Mouse (Mus musculus) E14TG2a.4 (cell line): Measurements from ENCODE around the gene Tiam1.

Experiments
- CTCF ChIP-seq: conservative IDR thresholded peaks from 2 replicates; pipeline ENCODE4 v1.5.1; 2014; ENCODE audit warnings: low read length
- NANOG ChIP-seq: IDR thresholded peaks from 2 replicates; pipeline ENCODE4 v1.6.1; 2014; ENCODE audit warnings: borderline replicate concordance, low read length, mixed read lengths
- POU5F1 ChIP-seq: IDR thresholded peaks from 2 replicates; pipeline ENCODE4 v1.6.1; 2014; ENCODE audit warnings: low read length, borderline replicate concordance

DNA sequence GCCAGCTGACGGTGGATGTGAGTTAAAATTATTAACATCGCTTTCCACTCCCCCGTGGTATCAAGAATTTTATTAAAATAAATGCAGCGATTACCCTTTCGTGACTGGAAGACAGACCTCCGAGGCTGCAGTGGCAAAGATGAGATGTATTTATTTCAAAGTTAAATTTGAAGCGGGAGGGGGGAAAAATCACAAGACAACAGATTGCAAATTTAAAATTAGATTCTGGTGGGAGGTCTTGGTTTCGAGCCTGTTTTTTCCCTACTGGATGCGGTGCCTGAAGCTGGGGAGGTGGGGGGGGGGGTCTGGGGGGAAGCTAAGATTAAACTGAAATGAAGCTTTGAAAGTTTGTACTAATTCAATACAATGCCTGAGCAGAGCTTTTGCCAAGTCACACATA, 235.9 kb downstream of the Tiam1 start:
- TF ChIP-seq CTCF (no peak), NANOG (no peak), POU5F1 (no peak)
